Mouse (Mus musculus): ENCODE results near the gene Olfr9.
A peak's percentile ranks its signal among the peaks of the same experiment; 100 is the strongest.
"Not testable (repeated sequence)": the region's sequence is repeated elsewhere in the genome, so short reads cannot be mapped to it uniquely, and the experiment has no call there.

Gene Olfr9

GRCm38 (mm10) chr10:129004032-129004920 lies 15.0 kb downstream of the Olfr9 start:
- DNase-seq (ENCODE audit: low spot score), result no peak

GRCm38 (mm10) chr10:129010288-129010841 lies 21.1 kb downstream of the Olfr9 start, which contains the start of gene Olfr763:
Gene Olfr763, plus strand, starts transcription at chr10:129010791.
- DNase-seq (ENCODE audit: low spot score), result no peak

GRCm38 (mm10) chr10:129011511-129011910 lies 22.3 kb downstream of the Olfr9 start:
- DNase-seq (ENCODE audit: low spot score), result not testable (repeated sequence)

GRCm38 (mm10) chr10:129014477-129014876 lies 25.2 kb downstream of the Olfr9 start:
- no peak for DNase-seq (ENCODE audit: low spot score)

GRCm38 (mm10) chr10:129023319-129023718 lies 34.1 kb downstream of the Olfr9 start:
- no peak for DNase-seq (ENCODE audit: low spot score)

GRCm38 (mm10) chr10:129026018-129026662 lies 36.9 kb downstream of the Olfr9 start:
- DNase-seq (ENCODE audit: low spot score), result peak; percentile 10

- DNase-seq (ENCODE audit: low spot score), result no peak
Measured at GRCm38 (mm10) chr10:129028343-129028742, 39.1 kb downstream of the Olfr9 start.

GRCm38 (mm10) chr10:129039796-129040195 lies 50.6 kb downstream of the Olfr9 start, which contains the start of gene Olfr764-ps1:
Gene Olfr764-ps1, minus strand, starts transcription at chr10:129039896.
- DNase-seq (ENCODE audit: low spot score), result no peak

Data from urinary bladder, postnatal 25 days (tissue).